Mouse (Mus musculus): Measurements from ENCODE around the gene Wdr93.

The Wdr93 gene

GRCm38 (mm10) chr7:79749511-79749910 is 6.5 kb downstream of the Wdr93 start:
- WGBS: 84% methylated on average over 6 of the region's 6 CpGs

DNA sequence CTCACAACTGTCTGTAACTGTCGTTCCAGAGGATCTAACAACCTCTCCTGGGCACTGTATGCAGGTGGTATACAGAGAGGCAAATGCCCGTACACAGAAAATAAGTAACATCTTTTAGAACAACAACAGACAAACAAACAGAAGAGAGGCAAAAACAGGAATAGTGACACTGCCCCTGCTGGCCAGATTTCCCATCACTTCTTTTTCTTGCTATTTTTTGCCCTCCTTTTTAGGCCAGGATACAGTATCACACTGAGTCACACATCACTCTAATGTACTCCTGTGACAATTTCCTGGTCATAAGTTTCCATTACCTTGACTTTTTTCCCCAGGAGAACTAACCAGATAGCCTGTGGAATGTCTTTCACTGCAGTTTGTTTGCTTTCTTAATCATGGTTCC is 13.4 kb downstream of the Wdr93 start:
- 59% methylated on average over 2 of the region's 2 CpGs for WGBS

DNA sequence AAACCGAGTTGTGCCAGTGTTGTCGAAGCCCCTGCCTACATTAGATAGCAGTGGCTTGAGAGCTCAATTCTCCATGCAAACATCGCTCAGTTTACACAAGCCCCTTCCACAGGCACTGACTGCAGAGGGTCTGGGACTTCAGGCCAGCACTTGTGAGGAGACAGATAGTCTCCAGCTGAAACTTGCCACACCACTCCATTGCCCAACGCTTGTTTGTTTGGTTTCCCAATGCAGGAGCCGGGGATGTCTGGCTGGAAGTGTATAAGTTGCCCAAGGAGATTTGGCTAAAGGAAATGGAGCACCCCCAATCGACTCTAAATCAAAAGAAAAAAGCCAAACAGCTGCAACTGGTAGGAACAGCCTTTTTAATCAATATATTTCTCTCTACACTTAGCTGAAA is 15.2 kb downstream of the Wdr93 start:
- WGBS: 88% methylated on average over 6 of the region's 6 CpGs

DNA sequence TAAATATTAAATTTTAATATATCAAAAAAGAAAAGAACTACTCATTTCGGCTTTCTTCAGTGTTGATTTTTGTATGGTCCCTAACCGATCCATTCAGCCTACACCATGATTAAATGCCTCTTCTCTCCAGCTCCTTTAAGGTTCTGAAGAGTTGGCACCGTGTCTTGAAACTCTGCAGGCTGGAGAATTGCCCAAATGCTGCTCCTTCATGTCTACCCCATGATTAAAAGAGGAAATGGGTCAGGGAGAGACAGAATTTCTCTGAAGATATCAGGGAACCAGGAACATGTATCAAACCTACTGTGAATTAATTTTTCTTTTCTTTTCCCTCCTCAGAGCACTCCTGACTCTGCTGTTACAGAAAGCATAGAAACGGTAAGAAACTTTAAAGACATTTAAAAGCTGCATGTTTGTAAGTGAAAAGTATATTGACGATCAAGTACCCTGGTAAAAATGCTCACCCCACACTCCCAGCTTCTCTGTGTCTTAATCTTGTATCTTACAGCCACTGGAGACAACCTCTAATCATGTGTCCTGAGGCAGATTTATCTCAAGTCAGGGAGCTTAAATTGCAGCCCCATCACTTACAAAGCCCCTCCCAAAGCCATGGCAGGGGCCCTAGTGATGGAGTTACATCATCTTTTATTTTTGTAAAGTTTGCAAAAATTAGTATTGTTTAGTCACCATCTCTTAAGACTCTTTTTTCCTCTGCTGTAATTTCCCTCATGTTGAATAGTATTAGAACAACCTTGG is 18.3 kb downstream of the Wdr93 start:
- 76% methylated on average over 5 of the region's 5 CpGs for WGBS

GRCm38 (mm10) chr7:79762106-79762505 is 19.1 kb downstream of the Wdr93 start:
- 86% methylated on average over 8 of the region's 8 CpGs for WGBS

GRCm38 (mm10) chr7:79765991-79766390 is 23.0 kb downstream of the Wdr93 start:
- 55% methylated on average over 1 of the region's 1 CpGs for WGBS

DNA sequence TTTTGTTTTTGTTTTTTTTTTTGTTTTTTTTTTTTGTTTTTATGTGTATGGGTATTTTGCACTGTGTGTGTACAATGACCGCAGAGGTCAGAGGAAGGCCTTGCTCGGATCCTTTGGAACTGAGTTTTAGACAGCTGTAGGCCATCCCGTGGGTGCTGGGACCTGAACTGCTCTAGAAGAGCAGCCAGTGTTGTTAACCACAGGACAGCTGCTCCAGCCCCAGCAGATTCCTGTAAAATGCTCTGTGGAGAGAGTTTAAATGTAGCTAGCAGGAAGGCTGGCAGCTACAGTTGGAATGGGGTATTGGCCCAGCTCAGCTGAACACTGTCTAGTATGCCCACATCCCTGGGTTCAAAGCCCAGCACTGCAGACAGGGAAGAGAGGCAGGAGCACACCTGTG is 26.7 kb downstream of the Wdr93 start:
- 92% methylated on average over 3 of the region's 3 CpGs for WGBS

- 42% methylated on average over 15 of the region's 15 CpGs for WGBS
Measured at GRCm38 (mm10) chr7:79771561-79772512, 28.9 kb downstream of the Wdr93 start.

- 22% methylated on average over 16 of the region's 16 CpGs for WGBS
Measured at GRCm38 (mm10) chr7:79780647-79781626, 38.0 kb downstream of the Wdr93 start.

DNA sequence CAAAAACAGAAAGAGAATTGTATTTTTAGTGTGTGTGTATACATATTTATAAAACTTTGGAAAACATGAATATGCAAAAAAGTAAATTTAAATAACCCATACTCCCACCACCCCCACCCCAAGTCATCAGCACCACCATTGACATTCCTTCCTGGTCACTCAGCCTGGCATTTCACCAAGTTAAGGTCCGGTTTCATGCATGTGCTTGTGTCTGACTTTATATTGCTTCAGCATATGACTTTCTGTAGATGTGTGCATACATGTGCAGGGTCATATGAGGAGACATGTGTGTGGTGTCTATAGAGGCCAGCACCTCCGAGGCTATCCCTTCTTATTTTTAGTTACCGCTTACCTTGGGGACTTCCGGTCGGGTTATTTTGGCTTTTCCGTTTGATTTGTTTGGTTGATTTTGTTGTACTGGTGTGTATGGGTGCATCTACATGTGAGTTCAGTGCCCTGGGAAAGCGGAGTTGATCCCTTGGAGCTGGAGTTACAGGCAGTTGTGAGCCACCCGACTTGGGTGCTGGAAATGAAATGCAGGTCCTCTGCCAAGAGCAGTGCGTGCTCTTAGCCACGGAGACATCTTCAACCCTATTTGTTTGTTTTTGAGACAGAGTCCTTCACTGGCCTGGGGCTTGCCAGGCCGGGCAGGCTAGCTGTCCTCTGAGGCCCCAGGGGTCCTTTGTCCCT is 39.0 kb downstream of the Wdr93 start:
- 76% methylated on average over 11 of the region's 11 CpGs for WGBS

GRCm38 (mm10) chr7:79782516-79782855 is 39.5 kb downstream of the Wdr93 start:
- 94% methylated on average over 2 of the region's 2 CpGs for WGBS

- WGBS: 23% methylated on average over 6 of the region's 6 CpGs
Measured at GRCm38 (mm10) chr7:79786295-79786694, 43.3 kb downstream of the Wdr93 start.

DNA sequence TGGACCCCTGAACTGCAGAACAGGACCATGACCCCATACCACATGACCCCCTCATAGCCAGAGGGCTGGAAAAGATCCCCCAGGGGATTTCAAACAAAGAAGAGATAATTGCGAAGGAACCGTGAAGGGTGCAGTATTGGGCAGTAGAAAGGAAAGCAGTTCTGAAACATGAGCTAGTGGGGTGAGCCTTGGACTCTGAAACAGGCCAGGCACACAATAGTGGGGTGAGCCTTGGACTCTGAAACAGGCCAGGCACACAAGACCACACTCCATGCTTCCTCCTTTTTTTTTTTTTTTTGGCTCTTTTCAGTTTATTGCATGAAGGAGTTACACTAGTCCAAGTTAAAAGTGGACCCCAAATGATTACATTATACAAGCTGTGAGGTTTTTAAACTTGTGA is 46.8 kb downstream of the Wdr93 start:
- WGBS: 77% methylated on average over 2 of the region's 2 CpGs

GRCm38 (mm10) chr7:79792635-79793421 is 49.9 kb downstream of the Wdr93 start:
- WGBS: 2% methylated on average over 80 of the region's 80 CpGs

DNA sequence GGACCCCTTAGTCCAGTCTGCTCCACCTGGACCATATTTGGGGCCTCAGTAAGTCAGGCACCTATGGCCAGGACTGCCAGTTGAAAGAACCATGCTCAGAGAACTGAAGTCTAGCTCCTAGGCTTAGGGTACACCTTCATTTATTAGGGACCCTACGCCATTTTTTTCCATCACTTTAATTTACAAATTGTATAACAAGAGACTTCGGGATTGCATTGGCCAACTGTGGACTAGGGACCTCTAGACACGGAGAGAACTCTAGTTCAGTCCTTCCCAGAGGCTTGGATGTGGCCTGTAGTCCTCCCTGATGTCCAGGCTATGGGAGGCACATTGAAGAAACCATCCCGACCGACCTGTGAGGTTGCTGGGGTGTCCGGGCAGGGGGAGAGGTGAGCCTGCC is 50.7 kb downstream of the Wdr93 start, which contains the start of gene Mesp1:
TSS of gene Mesp1 (minus strand) at position 101 of the 400 bp plus-strand sequence.
- 87% methylated on average over 6 of the region's 6 CpGs for WGBS

DNA sequence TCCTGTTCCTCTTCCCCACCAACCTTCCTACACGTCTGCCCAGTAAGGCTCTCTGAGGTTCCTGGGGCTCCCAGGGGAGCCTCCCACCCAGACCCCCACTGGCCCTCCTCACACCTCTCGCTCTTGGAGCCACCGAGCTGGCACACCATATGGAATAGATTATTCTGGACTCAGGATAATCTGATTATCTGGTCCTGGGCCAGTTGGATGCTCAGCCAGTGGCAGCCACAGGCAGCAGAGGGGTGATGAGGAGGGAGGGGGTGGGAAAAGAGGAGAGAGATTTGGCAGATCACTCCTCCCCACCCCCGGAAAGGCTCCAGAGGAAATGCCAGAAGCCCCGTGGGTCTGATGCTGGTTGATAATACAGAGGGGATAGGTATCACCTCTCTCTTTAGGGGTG is 55.6 kb downstream of the Wdr93 start:
- 32% methylated on average over 5 of the region's 5 CpGs for WGBS

- WGBS: 3% methylated on average over 8 of the region's 8 CpGs
Measured at GRCm38 (mm10) chr7:79799048-79799447, 56.1 kb downstream of the Wdr93 start.

DNA sequence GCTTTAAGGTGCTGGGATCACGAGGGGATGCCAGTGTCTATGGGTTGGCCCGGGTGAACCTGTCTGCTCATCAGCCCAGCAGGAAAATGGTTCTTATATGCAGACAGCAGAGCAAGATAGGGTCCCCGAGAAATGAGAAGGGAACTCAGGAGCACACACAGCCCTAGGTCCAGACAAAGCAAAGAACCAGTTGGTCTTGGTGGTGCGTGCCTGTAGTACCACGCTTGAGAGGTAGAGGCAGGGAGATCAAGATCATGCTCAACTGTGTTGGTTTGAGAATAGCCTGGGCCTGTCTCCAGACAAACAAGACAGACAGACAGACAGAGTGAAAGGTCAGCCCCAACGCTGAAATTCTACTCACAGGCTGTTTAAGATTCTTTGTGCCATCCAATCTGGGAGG is 56.5 kb downstream of the Wdr93 start:
- 78% methylated on average over 6 of the region's 6 CpGs for WGBS

GRCm38 (mm10) chr7:79800336-79800735 is 57.4 kb downstream of the Wdr93 start:
- WGBS: 88% methylated on average over 4 of the region's 4 CpGs

- WGBS: 89% methylated on average over 11 of the region's 11 CpGs
Measured at GRCm38 (mm10) chr7:79801391-79801790, 58.4 kb downstream of the Wdr93 start.
